Mouse (Mus musculus) stomach, postnatal 0 days (tissue): ENCODE results near the gene Creb3l2.

Source experiments
- CTCF ChIP-seq: IDR thresholded peaks from 2 replicates; pipeline ENCODE4 v1.5.1; 2016; ENCODE audit warnings: antibody characterized with exemption, low read depth, mild to moderate bottlenecking, moderate library complexity
- EP300 ChIP-seq: optimal IDR thresholded peaks from 2 replicates; pipeline ENCODE3; 2016; ENCODE audit warnings: antibody characterized with exemption

DNA sequence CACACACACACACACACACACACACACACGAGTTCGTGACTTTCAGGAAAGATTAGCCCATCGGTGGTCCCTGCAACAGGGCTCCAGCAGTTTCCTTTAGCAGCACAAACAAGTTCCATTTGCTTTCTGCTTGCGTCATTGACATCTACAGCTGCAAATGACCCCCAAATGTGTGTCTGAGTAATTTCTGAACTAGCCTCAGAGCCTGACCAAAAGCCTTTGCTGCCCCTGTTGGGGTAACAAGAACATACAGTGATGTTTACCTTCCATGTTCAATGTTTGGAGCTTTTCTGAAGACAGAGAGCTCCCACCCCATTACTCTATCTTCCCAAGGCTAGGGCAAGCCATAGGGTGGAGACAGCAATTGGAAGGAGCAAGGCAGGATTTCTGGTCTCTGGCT, 54.7 kb downstream of the Creb3l2 start:
- TF ChIP-seq CTCF, result no peak
- TF ChIP-seq EP300, result no peak
